Mouse (Mus musculus): ENCODE measurements around the gene Ssc4d.

GRCm38 (mm10) chr5:135945916-135946408 is 28.4 kb downstream of the Ssc4d start:
- no peak for TF ChIP-seq CTCF (IDR thresholded peaks at IDR 0.05; ENCODE audit: extremely low read depth, insufficient read depth, low read length)
- no peak for TF ChIP-seq POLR2A (IDR thresholded peaks at IDR 0.05; ENCODE audit: extremely low read depth, insufficient read depth, low read length)
